Mouse (Mus musculus) liver, postnatal 0 days (tissue): Measurements from ENCODE around the gene Ccndbp1.

ENCODE experiments used
- CTCF ChIP-seq: sonication (generic); IDR thresholded peaks from 2 replicates; pipeline ENCODE4 v1.5.1; 2016; ENCODE audit warnings: antibody characterized with exemption, low read depth
- EP300 ChIP-seq: IDR thresholded peaks from 2 replicates; pipeline ENCODE4 v1.6.1; 2016; ENCODE audit warnings: antibody characterized with exemption, low read depth, mild to moderate bottlenecking

DNA sequence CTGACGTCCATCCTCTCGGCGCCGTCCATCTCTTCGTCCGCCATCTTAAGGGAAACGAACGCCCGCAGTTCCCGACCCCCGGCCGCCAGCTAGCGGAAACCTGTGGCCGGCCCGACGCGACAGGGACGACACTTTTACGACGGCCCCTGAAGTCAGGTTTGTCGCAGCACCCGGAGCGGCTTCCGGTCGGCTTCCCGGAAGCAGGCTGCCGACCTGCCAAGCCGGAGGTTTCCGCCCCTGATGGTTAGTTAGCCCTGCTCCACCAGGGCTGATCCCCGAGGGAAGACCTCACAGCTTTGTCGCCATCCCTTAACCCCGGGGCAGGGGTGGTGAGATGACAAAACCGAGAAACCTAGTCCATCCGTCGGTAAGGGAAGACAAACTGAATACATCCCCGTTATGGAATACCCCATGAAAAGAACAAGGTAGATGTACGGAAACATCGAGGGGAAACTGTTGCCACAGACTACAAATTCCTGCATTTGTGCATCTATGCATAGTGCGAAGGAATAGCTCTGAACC is 37.6 kb upstream of the Ccndbp1 start, which contains the start of gene Ubr1:
- no peak for TF ChIP-seq CTCF
- TF ChIP-seq EP300, result peak; percentile 62
